Mouse (Mus musculus) spleen, adult 2 months (tissue): ENCODE data around the gene Nrl.

Source experiments
- CTCF ChIP-seq: fragments of 200-500 bp; IDR thresholded peaks from 2 replicates; pipeline ENCODE4 v1.5.1; 2011; ENCODE audit warnings: mild to moderate bottlenecking, inconsistent platforms; ENCODE audit not compliant: insufficient read depth, insufficient read length, insufficient replicate concordance; ENCODE audit errors: extremely low read depth
- POLR2A ChIP-seq: fragments of 200-500 bp; IDR thresholded peaks from 2 replicates; pipeline ENCODE4 v1.6.1; 2011; ENCODE audit warnings: low read depth, low read length, inconsistent platforms

GRCm38 (mm10) chr14:55550191-55550590 is 25.4 kb upstream of the Nrl start:
- no peak for TF ChIP-seq CTCF
- TF ChIP-seq POLR2A: no peak
